Mouse (Mus musculus) cerebellum, adult (tissue): ENCODE measurements around the gene 4930519G04Rik.
A peak's percentile ranks its signal among the peaks of the same experiment; 100 is the strongest.
"Not testable (repeated sequence)": the region's sequence is repeated elsewhere in the genome, so short reads cannot be mapped to it uniquely, and the experiment has no call there.

Source experiments
- ATAC-seq: cut with Nextera tagmentation; 2 replicates; pipeline ENCODE4 v1.9.2; 2017; ENCODE audit warnings: mild to moderate bottlenecking, moderate library complexity, mixed read lengths; ENCODE audit not compliant: insufficient number of reproducible peaks, low FRiP score, low TSS enrichment

Gene 4930519G04Rik

DNA sequence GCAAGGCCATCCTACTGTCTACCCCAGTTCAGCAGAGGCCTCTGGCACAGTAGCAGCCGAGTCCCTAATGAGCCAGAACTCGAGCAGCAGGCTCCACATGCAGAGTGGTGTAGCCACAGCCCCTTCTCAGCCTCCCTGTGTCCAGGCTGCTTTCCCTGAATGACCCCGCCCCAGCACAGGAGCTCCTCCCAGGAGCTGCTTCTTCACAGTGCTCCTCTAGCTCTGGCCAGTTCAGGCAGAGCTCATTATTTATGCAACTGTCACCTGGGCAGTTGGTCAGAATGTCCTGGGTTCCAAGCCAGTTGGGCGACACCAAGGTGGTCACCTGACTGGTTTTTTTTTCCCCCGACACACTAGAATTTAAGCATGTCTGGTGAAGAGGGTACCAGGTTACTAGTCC, at the start of gene 4930519G04Rik:
4930519G04Rik (plus strand) TSS at position 301 of the 400 bp plus-strand sequence.
- not testable (repeated sequence) for ATAC-seq

DNA sequence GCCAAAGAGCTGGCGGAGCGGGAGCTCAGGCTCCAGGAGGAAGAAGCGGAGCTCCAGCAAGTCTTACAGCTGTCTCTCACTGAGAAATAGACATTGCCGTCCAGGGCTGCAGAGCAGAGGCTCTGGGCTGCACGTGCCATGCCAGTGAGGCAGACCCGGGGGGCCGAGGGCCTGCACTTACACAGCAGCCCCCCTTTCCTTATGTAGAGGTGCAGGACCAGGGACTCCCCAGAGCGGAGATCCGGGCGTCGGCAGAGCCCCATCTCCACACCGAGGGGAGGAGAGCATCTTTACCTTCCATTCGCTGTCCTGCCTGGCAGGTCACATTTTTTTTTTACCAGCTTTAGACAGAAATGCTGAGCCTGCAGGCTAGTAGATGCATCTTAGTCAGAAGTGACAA, 49.1 kb upstream of the 4930519G04Rik start:
- ATAC-seq = no peak

DNA sequence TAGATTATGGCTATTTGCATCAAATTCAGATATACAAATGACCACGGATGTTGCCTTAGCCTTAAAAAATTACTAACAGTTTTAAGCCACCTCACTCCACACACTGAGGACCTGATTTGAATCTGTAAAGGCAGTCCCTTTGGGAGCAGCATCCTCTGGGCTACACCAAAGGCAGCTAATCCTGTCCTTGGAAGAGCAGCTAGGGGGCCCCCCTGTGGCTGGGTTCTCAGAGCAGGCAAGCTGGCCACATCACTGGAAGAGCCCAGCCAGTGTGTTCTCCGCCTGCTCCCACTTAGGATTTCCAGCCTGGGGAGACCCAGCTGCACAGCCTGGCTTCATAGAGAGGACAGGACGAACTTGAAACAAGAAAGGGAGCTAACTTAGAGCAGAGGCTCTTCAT, 48.5 kb upstream of the 4930519G04Rik start:
- no peak for ATAC-seq

DNA sequence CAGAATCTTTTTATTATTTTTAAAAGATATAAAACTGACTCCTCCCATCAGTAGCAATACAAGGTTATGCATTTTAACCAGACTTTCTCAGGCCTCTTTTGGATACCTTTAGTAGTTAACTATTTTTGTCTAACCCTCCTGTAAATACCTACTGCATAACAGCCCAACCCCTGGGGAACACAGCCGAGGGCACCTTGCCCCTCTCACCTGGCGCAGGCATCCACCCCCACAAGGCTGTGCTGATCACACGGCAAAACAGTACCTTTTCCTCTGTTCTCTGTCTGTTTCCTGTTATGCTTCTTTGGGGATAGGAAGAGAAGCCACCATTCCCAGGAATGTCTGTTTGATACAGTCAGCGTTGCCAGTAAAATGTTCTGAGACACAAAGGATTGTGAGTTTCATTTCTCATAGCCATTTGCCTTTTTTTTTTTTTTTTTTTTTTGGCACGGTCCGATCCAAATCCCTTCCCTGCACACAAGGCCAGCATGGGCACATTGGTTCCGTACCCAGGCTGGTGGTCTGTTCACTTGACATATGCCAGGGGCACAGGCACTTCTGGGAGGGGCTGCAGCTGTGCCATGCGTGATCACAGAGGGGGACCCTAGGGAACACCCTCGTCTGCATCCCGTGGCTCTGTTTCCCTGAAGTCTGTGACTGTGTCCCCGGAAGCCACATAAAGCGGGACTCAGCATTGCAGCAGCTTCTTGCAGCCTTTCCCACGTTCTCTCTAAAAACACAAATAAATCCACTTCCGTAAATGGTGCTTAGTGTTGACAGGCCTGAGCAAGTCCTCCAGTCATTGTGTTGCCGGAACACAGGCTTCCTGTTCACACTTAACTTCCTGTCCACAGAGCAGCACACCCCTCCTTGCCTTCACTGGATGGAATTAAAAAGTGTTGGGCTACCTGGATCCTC, 47.8 kb upstream of the 4930519G04Rik start:
- no peak for ATAC-seq

DNA sequence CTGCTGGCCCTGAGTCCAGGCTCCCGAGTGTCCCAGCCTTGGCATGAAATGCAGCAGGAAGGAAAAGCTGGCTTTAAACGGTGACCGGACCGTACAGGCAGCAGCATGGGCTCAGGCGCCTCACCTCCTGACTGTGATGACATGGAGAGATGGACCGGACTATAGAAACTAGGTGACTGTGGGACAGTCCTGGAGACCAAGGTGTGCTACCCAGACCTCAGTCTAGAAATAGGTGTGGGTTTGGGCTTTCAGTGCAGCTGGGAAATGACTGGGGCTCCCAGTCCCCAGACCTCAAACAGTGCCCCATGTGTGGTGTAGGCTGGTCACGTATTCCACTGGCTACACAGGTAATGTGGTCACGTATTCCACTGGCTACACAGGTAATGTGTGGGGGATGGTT, 46.8 kb upstream of the 4930519G04Rik start:
- no peak for ATAC-seq

DNA sequence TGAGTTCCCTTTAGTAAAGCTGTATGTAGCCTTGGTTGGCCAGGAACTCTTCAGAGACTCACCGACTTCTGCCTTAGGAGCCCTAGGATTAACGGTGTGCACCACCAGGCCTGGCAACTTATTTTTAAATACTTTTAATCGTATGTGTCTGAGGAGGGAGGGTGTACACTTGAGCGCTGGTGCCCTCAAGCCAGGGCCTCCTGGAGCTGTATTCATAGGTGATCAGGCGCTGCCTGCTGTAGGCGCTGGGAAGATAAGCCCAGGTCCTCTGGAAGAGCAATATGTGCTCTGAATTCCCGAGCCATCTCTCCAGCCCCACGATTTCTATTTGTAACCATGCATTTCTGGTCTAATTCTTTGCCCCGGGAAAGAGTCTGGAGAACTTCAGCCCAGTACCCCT, 46.4 kb upstream of the 4930519G04Rik start:
- ATAC-seq = no peak

DNA sequence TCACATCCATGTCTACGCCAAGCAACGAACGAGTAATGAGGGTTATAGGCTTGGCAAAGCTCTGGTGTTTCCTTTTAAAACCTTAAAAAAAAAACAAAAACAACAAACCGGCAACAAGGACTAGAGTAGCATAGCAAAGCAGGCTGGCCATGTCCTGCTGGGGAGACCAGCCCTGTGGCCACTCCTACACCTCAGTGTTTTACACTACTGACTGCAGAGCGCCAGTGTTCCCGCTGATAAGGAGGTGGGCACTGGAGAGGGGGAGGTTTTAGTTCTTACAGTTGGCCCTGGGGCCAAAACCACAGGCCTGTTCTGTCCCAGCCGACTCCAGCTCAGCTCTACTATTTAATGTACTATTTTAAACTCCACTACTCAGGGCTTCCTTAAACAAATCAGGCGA, 46.0 kb upstream of the 4930519G04Rik start:
- no peak for ATAC-seq

DNA sequence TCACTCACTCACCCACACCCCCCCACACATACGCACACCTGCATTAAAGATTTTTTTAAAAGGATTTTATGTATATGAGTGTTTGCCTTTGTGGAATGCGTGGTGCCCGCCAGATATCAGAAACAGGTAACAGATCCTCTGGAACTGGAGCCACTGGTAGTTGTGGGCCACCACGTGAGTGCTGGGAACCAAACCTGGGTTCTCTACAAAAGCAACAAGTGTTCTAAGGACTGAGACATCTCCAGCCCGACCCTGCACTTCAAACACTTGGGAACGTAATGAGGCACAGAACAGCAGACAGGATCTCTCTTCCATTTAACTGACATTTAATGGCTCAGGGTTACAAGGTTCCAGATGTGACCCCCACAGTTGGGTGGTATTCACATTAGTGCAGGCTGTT, 45.6 kb upstream of the 4930519G04Rik start:
- no peak for ATAC-seq

DNA sequence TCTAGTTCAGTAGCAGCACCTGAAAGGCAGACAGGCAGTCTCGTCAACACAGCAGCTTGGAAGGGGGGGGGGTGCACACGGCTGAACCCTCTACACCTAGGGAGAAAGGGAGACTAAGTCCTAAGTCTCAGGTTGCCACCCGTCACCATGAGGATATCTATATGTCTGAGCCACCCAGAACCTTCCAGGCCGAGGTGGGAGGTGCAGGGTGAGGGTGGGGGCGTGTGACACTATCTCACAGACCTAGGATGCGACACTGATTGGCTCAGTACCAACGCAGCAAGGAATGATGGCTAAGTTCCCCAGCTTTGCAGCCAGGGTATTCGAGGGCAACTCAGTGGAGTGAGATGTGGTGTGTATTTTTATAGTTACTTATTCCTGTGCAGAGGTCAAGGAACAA, 45.1 kb upstream of the 4930519G04Rik start:
- no peak for ATAC-seq

DNA sequence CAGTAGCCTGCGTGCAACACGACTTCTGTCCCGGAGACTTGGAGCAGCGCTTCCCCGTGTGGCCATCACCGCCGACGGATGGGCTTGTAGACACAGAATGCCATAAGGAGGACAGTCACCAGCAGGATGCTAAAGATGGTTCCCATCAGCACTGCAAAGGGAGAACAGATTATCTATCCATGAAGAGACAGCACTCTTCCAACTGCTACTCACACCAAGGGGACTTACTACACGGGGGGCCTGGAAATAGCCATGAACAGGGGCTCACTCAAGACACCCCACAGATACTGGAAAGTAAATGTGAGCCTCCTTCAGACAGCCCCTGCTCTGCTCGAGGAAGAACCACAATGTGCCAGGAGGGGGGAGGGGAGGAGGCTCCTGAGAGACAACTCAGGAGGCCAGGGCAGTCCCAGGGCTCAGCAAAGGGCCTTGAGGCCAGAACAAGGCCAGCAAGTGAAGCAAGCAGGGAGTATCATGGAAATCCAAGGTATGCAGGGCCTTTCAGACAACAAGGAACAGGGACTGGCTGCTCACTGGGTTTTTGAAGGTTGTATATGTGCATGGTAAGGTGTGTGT, 44.2 kb upstream of the 4930519G04Rik start:
- no peak for ATAC-seq

DNA sequence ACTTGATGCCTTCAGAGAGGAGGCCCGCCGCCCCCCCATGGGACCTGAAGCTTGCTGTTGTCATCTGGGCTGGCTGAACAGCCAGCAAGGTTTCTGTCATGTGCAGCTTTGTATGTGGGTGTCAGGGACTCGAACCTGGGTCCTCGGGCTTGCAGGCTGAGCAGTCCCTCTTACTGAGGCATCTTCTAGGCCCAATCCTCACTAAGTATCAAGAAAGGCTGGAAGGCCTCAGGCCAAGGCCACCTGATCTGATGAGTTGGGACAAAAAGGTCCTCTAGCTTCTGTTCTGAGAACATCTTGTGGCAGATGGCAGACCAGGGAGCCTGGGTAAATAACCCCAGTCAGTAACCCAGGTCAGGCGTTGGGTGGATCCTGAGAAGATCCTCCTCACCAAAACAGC, 43.6 kb upstream of the 4930519G04Rik start:
- ATAC-seq = no peak

DNA sequence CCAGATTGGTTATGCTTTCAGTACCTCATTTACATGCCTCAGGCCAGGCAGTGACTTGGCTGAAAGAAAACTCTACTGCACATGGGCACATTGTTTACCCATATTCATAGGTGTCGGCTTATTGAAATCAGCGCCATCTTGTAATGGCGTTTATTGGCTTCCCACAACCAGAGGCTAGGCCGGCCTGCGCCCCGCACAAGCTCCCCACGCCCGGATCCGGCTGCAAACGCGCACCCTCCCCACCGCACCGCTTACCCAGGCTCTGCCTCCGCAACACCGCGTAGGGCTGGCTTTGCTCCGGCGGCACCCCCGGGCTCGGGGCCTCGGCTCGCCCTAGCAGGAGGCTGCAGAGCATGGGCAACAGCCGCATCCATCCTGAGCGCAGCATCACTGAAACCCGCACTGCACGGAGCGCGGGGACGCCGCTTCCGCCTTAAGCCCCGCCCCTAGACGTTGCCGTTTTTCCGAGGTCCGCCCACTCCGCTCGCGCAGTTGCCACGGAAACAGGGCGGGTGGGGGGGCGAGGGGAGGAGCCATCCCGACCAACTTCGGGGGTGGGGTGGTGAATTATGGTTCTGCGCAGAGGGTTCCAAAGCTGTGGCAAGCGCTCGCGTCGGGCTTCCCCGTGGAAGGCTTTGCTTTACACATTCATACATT, 39.8 kb upstream of the 4930519G04Rik start:
- ATAC-seq = peak; percentile 91

DNA sequence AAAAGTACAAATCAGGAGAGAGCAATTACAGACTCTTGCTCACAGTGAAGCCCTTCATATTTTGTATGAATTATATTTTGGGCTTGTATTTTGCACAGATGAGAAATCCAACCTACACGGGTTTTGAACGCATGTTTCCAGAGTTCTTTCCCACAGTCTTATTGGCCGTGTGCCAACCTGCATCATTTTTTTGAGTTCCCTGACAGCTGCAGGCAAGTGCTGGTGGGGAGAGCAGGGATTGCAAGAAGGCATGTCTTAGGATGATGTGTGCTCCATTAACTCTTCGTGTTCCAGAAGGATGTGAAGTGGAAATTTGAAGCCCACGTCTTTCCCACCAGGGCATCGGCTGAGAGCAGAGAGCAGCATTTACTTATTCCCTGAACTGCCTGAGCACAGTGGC, 36.9 kb upstream of the 4930519G04Rik start:
- ATAC-seq = no peak

DNA sequence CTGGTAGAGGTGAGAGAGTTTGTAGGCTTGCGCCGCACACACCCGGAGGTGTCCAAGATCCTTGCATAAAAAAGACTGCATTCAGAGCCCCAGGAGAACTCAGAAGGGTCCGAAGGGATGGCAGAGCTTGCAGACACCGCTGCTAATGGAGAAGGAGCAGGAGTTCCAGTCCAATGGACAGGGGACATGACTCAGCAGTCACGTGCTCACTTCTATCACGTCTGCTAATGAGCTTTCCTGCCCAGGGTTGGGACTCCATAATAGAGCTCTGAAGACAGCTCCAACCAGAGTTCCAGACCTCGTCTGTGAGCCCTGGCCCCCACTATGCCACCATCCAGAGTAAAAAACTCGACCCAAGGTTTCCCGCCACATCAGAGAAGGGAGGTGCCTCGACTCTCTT, 35.3 kb upstream of the 4930519G04Rik start:
- no peak for ATAC-seq

DNA sequence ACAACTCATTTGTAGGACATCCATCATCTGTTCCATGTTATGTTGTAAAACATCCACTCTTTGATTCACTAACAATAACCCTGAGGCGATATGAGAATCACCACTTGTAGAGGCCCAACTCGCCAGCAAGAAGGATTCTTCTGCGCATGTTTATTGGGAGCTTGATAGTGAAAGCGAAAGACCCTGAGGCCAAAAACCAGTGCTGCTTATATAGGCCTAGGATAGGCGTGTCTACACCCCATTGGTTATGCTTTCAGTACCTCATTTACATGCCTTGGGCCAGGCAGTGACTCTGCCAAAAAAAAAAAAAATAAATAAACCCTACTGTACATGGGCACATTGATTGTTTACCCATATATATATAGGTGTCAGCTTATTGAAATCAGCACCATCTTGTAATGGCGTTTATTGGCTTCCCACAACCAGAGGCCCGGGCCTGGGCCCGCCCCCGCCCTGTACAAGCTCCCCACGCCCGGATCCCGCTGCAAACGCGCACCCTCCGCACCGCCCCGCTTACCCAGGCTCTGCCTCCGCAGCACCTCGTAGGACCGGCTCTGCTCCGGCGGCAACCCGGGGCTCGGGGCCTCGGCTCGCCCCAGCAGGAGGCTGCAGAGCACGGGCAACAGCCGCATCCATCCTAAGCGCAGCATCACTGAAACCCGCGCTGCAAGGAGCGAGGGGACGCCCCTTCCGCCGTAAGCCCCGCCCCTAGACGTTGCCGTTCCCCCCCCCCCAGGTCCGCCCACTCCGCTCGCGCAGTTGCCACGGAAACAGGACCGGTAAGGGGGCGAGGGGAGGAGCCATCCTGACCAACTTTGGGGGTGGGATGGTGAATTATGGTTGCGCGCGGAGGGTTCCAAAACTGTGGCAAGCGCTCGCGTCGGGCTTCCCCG, 30.4 kb upstream of the 4930519G04Rik start, which contains the start of gene 1500011B03Rik:
1500011B03Rik (minus strand) TSS at position 673 of the 893 bp plus-strand sequence.
- peak; percentile 68 for ATAC-seq

DNA sequence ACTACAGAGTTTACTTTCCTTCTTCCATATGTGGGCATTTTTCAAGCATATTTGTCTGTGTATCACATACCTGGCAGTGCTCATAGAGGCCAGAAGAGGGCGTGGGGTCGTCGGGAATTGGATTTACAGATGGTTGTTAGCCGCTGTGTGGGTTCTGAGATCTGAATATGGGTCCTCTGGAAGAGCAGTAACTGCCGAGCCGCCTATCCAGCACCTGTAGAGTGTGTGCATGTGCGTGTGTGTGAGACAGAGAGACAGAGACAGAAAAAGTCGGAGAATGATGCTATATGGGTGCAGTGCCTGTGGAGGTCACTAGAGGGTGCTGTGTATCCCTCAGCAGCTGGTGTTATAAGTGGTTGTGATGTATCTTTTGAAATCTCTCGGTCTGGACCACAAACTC, 29.3 kb upstream of the 4930519G04Rik start:
- no peak for ATAC-seq

DNA sequence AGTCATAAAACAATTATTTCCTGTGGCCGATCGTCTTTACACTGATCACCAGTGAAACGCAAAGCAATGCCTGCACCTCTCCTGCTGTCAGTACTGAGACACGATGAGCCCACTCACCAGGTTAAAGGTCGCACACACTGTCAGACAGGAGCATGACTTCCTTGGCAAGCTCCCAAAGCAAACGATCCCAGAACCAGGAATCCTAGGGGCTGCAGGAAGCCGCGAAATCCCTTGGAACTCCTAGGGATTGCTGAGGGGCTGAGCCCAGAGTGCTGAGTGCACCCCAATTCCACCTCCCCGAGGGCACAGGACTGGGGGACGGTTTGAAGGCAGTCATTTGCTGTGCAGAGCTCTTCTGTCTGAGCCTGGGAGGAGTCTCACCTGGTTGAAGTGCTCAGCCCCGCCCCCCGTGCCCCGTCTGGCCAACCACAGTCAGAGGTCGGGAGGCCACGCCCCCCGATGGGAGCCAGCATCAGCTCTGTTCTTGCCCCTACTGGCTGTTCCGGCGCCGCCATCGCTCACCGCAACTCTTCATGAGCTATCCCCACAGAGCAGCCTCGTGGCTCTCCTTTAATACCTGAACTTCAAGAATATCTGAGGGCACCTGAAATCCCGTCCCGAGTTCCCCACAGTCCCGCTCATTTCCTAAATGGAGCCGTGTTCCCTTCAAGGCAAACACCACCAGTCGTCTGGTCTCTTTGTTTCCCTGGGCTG, 27.3 kb upstream of the 4930519G04Rik start:
- ATAC-seq = peak; percentile 74; the same call in 1 of the 2 replicates

DNA sequence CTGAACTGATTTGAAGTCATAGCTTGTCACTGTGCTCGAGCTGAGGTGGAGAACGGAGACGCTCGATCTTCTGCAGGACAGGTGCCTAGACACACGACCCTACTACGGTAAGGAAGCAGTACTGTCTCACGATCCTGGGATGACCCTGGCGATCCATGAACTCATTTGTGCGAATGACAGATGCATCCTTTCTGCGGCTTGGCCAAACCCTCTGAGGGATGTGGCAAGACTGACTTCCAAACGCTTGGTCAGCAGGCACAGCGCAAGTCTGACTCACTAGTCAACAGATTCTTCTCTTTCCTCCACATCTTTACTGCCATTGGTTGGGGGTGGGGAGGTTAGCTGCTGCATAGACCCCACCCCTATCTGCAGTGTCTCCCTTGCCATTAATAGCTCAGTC, 26.0 kb upstream of the 4930519G04Rik start:
- no peak for ATAC-seq

DNA sequence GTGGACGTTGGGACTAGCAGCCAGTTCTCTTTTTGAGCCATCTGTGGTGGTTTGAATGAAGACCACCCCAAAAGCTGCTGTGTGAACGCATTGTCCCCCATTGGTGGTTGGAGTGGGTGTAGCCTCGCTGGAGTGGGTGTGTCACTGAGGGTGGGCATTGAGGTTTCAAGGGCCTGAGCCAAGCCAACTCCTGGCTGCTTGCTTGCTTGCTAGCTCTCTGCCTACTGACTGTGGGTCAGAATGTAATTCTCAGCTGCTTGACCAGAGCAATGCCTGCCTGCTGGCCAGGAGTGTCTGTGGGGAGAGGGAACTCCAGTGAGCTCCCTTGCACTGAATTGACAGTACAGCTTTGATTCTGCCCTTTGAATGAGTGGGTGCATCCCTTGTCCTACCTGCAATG, 23.7 kb upstream of the 4930519G04Rik start:
- ATAC-seq = no peak

DNA sequence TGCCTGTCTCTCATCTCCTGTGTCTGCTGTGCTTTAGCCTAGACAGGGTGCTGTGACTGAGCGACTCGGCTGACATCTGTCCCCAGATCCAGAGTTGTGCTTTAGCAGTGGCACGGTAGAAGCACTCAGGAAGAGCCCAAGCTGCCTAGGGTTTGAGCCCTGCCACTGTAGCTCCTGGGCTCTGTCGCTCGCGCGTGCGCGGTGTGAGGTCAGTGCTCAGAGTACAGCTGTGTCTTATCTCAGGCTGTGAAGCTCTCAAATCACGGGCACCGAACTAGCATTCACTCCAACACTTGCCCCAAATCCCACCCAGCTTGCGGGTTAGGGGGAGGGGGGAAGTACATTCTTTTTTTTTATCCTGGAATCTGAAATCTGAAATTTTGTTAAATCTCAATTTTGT, 16.6 kb upstream of the 4930519G04Rik start:
- ATAC-seq = no peak
